Mouse (Mus musculus) CH12.LX (cell line): ENCODE measurements around the gene Acoxl.

Source experiments
- CTCF ChIP-seq, 2 experiments: IDR thresholded peaks in 1 of 2; conservative IDR thresholded peaks in 1 of 2; 2 replicates each; pipeline ENCODE4 v1.5.1; 2011 to 2012; ENCODE audit warnings: low read depth in 2 of 2, low read length in 2 of 2, improper control_type of control experiment in 1 of 2, inconsistent platforms in 1 of 2, mild to moderate bottlenecking in 1 of 2, moderate library complexity in 1 of 2
- ELF1 ChIP-seq: IDR thresholded peaks from 2 replicates; pipeline ENCODE4 v1.6.1; 2014; ENCODE audit warnings: low read depth, mild to moderate bottlenecking, inconsistent platforms, low read length, improper control_type of control experiment
- EP300 ChIP-seq: IDR thresholded peaks from 2 replicates; pipeline ENCODE4 v1.6.1; 2011; ENCODE audit warnings: low read length, improper control_type of control experiment
- ETS1 ChIP-seq: conservative IDR thresholded peaks from 2 replicates; pipeline ENCODE4 v1.6.1; 2012; ENCODE audit warnings: low read depth, mild to moderate bottlenecking, inconsistent platforms, low read length, improper control_type of control experiment, moderate library complexity
- GABPA ChIP-seq: IDR thresholded peaks from 2 replicates; pipeline ENCODE4 v1.6.1; 2012; ENCODE audit warnings: low read depth, low read length, improper control_type of control experiment, inconsistent platforms; ENCODE audit not compliant: insufficient replicate concordance
- JUND ChIP-seq: conservative IDR thresholded peaks from 2 replicates; pipeline ENCODE4 v1.6.1; 2011; ENCODE audit warnings: low read depth, low read length, improper control_type of control experiment
- MAFK ChIP-seq: IDR thresholded peaks from 2 replicates; pipeline ENCODE4 v1.6.1; 2011; ENCODE audit warnings: low read length, improper control_type of control experiment; ENCODE audit not compliant: insufficient replicate concordance
- MEF2A ChIP-seq: IDR thresholded peaks from 2 replicates; pipeline ENCODE4 v1.6.1; 2014; ENCODE audit warnings: low read depth, mild to moderate bottlenecking, inconsistent platforms, low read length, improper control_type of control experiment, borderline replicate concordance
- POLR2A ChIP-seq: IDR thresholded peaks from 2 replicates; pipeline ENCODE4 v1.6.1; 2011; ENCODE audit warnings: low read depth, mild to moderate bottlenecking, improper control_type of control experiment, low read length
- RAD21 ChIP-seq: IDR thresholded peaks from 2 replicates; pipeline ENCODE4 v1.6.1; 2011; ENCODE audit warnings: low read depth, mild to moderate bottlenecking, low read length, improper control_type of control experiment, moderate library complexity
- ZC3H11A ChIP-seq: IDR thresholded peaks from 2 replicates; pipeline ENCODE4 v1.6.1; 2012; ENCODE audit warnings: low read depth, mild to moderate bottlenecking, inconsistent platforms, low read length, improper control_type of control experiment
- ZNF384 ChIP-seq: IDR thresholded peaks from 2 replicates; pipeline ENCODE4 v1.6.1; 2012; ENCODE audit warnings: low read depth, low read length, improper control_type of control experiment, inconsistent platforms

GRCm38 (mm10) chr2:128038259-128038890 is 199.7 kb downstream of the Acoxl start:
- TF ChIP-seq ETS1 = no peak
- no peak for TF ChIP-seq POLR2A
- no peak for TF ChIP-seq ELF1
- no peak for TF ChIP-seq CTCF (conservative IDR thresholded peaks at IDR 0.05 in 1 of 2, IDR thresholded peaks at IDR 0.05 in 1 of 2; ENCODE audit: low read depth in 2 of 2, low read length in 2 of 2)
- TF ChIP-seq MAFK = no peak
- no peak for TF ChIP-seq JUND
- no peak for TF ChIP-seq EP300
- no peak for TF ChIP-seq ZC3H11A
- no peak for TF ChIP-seq GABPA
- no peak for TF ChIP-seq ZNF384
- TF ChIP-seq RAD21 = no peak
- no peak for TF ChIP-seq MEF2A
